Mouse (Mus musculus): Measurements from ENCODE around the gene Tmc5. TPM values are rescaled to one million over a fixed set of nuclear protein-coding genes. Genes with fewer than 3 reads are reported as not detected.

The Tmc5 gene
- polyA plus RNA-seq, 1 experiment: 0.50 TPM

DNA sequence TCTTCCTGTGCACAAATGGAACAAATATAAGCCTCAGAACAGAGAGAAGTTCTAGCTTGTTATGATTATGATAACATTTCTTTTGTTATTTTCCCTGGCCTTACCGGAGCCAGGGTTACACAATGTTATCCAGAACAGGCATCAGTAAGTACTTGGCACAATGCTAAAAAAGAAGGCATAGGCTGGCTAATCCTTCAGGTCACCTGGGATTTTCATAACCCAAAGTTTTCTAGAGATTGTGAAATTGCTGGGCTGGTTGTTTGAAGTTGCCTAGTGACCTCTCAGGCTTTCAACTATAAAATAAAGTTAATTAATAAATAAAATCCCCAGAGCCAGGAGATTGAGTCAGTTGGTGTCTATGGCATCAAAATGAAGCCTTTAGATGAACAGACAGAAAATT is 117.8 kb downstream of the Tmc5 start:
- Histone ChIP-seq H3K4me3 (ENCODE audit: control insufficient read depth, insufficient read depth, low read length) (no peak overlapping the region), H3K36me3 (ENCODE audit: control insufficient read depth, insufficient read depth, low read length) (no peaks in the 10 kb centered on the region; the same call in 1 of the 2 replicates), H3K27me3 (ENCODE audit: control insufficient read depth, insufficient read depth, low read length) (no peaks in the 10 kb centered on the region), H3K4me1 (replicated peaks; ENCODE audit: control insufficient read depth, insufficient read depth, low read length) (peaks cover 2% of the 10 kb centered on the region; the same call in 1 of the 2 replicates), H3K27ac (ENCODE audit: control insufficient read depth, insufficient read depth, low read length) (no peak overlapping the region)
- WGBS: 94% methylated on average over 1 of the region's 1 CpGs
- no peak for DNase-seq
- no peak for TF ChIP-seq CTCF (IDR thresholded peaks at IDR 0.05; ENCODE audit: borderline replicate concordance, control insufficient read depth, extremely low read depth, insufficient read depth, low read length, poor library complexity)
- TF ChIP-seq POLR2A (IDR thresholded peaks at IDR 0.05; ENCODE audit: control insufficient read depth, extremely low read depth, insufficient read depth, low read length, poor library complexity): no peak

GRCm38 (mm10) chr7:118718066-118718465 is 121.0 kb downstream of the Tmc5 start:
- Histone ChIP-seq H3K4me3 (ENCODE audit: control insufficient read depth, insufficient read depth, low read length) (no peak overlapping the region), H3K4me1 (replicated peaks; ENCODE audit: control insufficient read depth, insufficient read depth, low read length) (no peaks in the 10 kb centered on the region), H3K36me3 (ENCODE audit: control insufficient read depth, insufficient read depth, low read length) (peaks cover 4% of the 10 kb centered on the region; the same call in 1 of the 2 replicates), H3K27me3 (ENCODE audit: control insufficient read depth, insufficient read depth, low read length) (no peaks in the 10 kb centered on the region), H3K27ac (ENCODE audit: control insufficient read depth, insufficient read depth, low read length) (no peak overlapping the region)
- no peak for DNase-seq
- 98% methylated on average over 4 of the region's 4 CpGs for whole genome bisulfite sequencing
- TF ChIP-seq CTCF (IDR thresholded peaks at IDR 0.05; ENCODE audit: borderline replicate concordance, control insufficient read depth, extremely low read depth, insufficient read depth, low read length, poor library complexity) (no peak), POLR2A (IDR thresholded peaks at IDR 0.05; ENCODE audit: control insufficient read depth, extremely low read depth, insufficient read depth, low read length, poor library complexity) (no peak)

GRCm38 (mm10) chr7:118723927-118724326 is 126.8 kb downstream of the Tmc5 start:
- TF ChIP-seq POLR2A (IDR thresholded peaks at IDR 0.05; ENCODE audit: control insufficient read depth, extremely low read depth, insufficient read depth, low read length, poor library complexity) (no peak), CTCF (IDR thresholded peaks at IDR 0.05; ENCODE audit: borderline replicate concordance, control insufficient read depth, extremely low read depth, insufficient read depth, low read length, poor library complexity) (no peak)
- H3K4me3 ChIP-seq (ENCODE audit: control insufficient read depth, insufficient read depth, low read length): no peak overlapping the region
- H3K27me3 ChIP-seq (ENCODE audit: control insufficient read depth, insufficient read depth, low read length): no peaks in the 10 kb centered on the region
- 88% methylated on average over 9 of the region's 9 CpGs for WGBS
- H3K36me3 ChIP-seq (ENCODE audit: control insufficient read depth, insufficient read depth, low read length): peaks cover 12% of the 10 kb centered on the region; the same call in 1 of the 2 replicates
- no peak for DNase-seq
- no peaks in the 10 kb centered on the region for H3K4me1 ChIP-seq (replicated peaks; ENCODE audit: control insufficient read depth, insufficient read depth, low read length)
- H3K27ac ChIP-seq (ENCODE audit: control insufficient read depth, insufficient read depth, low read length): no peak overlapping the region

Other genes with a start within 250 kb of the Tmc5 start
- 0.57 and 0.70 TPM in 2 replicates for gene Syt17, start 149.1 kb upstream of the Tmc5 start, polyA plus RNA-seq (2012; rRNA removed)
- gene Itpripl2, start 105.3 kb upstream of the Tmc5 start, polyA plus RNA-seq (2012; rRNA removed): 7.2 and 7.5 TPM in 2 replicates
- gene Coq7, start 63.9 kb upstream of the Tmc5 start, polyA plus RNA-seq (2012; rRNA removed): 34.6 and 38.1 TPM in 2 replicates
- 0.18 and 0.26 TPM in 2 replicates for gene Tmc7, start 12.6 kb upstream of the Tmc5 start, polyA plus RNA-seq (2012; rRNA removed)
- 161 and 163 TPM in 2 replicates for gene Gde1, start 108.5 kb downstream of the Tmc5 start, polyA plus RNA-seq (2012; rRNA removed)
- gene Ccp110, start 115.3 kb downstream of the Tmc5 start, polyA plus RNA-seq (2012; rRNA removed): 7.3 and 8.7 TPM in 2 replicates
- 56.2 and 61.1 TPM in 2 replicates for gene Vps35l, start 142.9 kb downstream of the Tmc5 start, polyA plus RNA-seq (2012; rRNA removed)